Mouse (Mus musculus) kidney, adult 2 months (tissue): ENCODE measurements at regions not wholly inside any gene's neighbourhood (a gene's known extent, or its start where the extent isn't known, plus 50 kb on each side); places are given as distances from the start of the nearest gene placed in this dataset.

Source experiments
- DNase-seq: peaks from one replicate; pipeline ENCODE4 v3.0.0; 2021
- H3K27ac ChIP-seq: fragments of 200-500 bp; 2 replicates; pipeline ENCODE4 v1.5.1; 2012; ENCODE audit warnings: low read depth, low read length, control low read depth, inconsistent platforms; ENCODE audit not compliant: insufficient read depth
- H3K27me3 ChIP-seq: fragments of 200-500 bp; replicated peaks from 2 replicates; pipeline ENCODE4 v1.6.1; 2012; ENCODE audit warnings: mild to moderate bottlenecking, moderate library complexity, low read length, inconsistent platforms; ENCODE audit not compliant: control insufficient read depth, insufficient read depth
- H3K36me3 ChIP-seq: fragments of 200-500 bp; 2 replicates; pipeline ENCODE4 v1.6.1; 2012; ENCODE audit warnings: mild to moderate bottlenecking, moderate library complexity, low read length, inconsistent platforms; ENCODE audit not compliant: control insufficient read depth, insufficient read depth
- H3K4me1 ChIP-seq: fragments of 200-500 bp; 2 replicates; pipeline ENCODE4 v1.6.1; 2011; ENCODE audit warnings: low read length; ENCODE audit not compliant: control insufficient read depth, insufficient read depth
- H3K4me3 ChIP-seq: fragments of 200-500 bp; 2 replicates; pipeline ENCODE4 v1.5.1; 2011; ENCODE audit warnings: mild to moderate bottlenecking, low read depth, low read length, control low read depth; ENCODE audit not compliant: insufficient read depth
- CTCF ChIP-seq: fragments of 200-500 bp; conservative IDR thresholded peaks from 2 replicates; pipeline ENCODE4 v1.5.1; 2011; ENCODE audit warnings: low read depth, mild to moderate bottlenecking, control low read depth, low read length, moderate library complexity, mixed read lengths; ENCODE audit not compliant: insufficient read depth, insufficient read length
- POLR2A ChIP-seq: fragments of 200-500 bp; IDR thresholded peaks from one replicate; pipeline ENCODE4 v1.6.1; 2011; ENCODE audit warnings: low read depth, low read length, control low read depth
- WGBS: fragments of 180-500 bp; shearing (Covaris S2); methylation state at CpG from one replicate; pipeline ENCODE4 v1.1.7; 2018; 5-methylcytosine and 5-hydroxymethylcytosine counted together

GRCm38 (mm10) chr10:43707821-43708373 is 129.8 kb downstream of the Cd24a start:
- no peak for TF ChIP-seq POLR2A
- TF ChIP-seq CTCF, result no peak

GRCm38 (mm10) chr10:43709278-43710033 is 131.4 kb downstream of the Cd24a start:
- 95% methylated on average over 6 of the region's 6 CpGs for WGBS
- no peaks in the 10 kb centered on the region for H3K36me3 ChIP-seq
- no peak for DNase-seq
- TF ChIP-seq POLR2A (no peak), CTCF (no peak)
- peaks cover 10% of the 10 kb centered on the region; the same call in 1 of the 2 replicates for H3K4me1 ChIP-seq
- H3K27me3 ChIP-seq, result no peaks in the 10 kb centered on the region
- H3K27ac ChIP-seq, result no peak overlapping the region
- H3K4me3 ChIP-seq, result no peak overlapping the region

More at GRCm38 (mm10) chr10:43707821-43708373, 129.8 kb downstream of the Cd24a start:
- Histone ChIP-seq H3K4me3 (no peak overlapping the region), H3K4me1 (peaks cover 10% of the 10 kb centered on the region; the same call in 1 of the 2 replicates), H3K27me3 (no peaks in the 10 kb centered on the region), H3K36me3 (no peaks in the 10 kb centered on the region), H3K27ac (peak overlapping the region; percentile 85; the same call in 1 of the 2 replicates)
- WGBS, result 29% methylated on average over 15 of the region's 15 CpGs
- peak; percentile 77 for DNase-seq

GRCm38 (mm10) chr10:43710186-43710885 is 132.3 kb downstream of the Cd24a start:
- DNase-seq, result no peak
- TF ChIP-seq POLR2A (no peak), CTCF (no peak)
- peaks cover 10% of the 10 kb centered on the region; the same call in 1 of the 2 replicates for H3K4me1 ChIP-seq
- H3K27ac ChIP-seq, result no peak overlapping the region
- H3K4me3 ChIP-seq, result no peak overlapping the region
- 81% methylated on average over 8 of the region's 8 CpGs for WGBS
- H3K27me3 ChIP-seq, result no peaks in the 10 kb centered on the region
- no peaks in the 10 kb centered on the region for H3K36me3 ChIP-seq

GRCm38 (mm10) chr10:43710886-43711256 is 132.8 kb downstream of the Cd24a start:
- Histone ChIP-seq H3K27me3 (no peaks in the 10 kb centered on the region), H3K4me3 (no peak overlapping the region), H3K27ac (no peak overlapping the region), H3K4me1 (peaks cover 10% of the 10 kb centered on the region; the same call in 1 of the 2 replicates), H3K36me3 (no peaks in the 10 kb centered on the region)
- no peak for TF ChIP-seq CTCF
- no peak for DNase-seq
- WGBS, result 95% methylated on average over 2 of the region's 2 CpGs

- no peak overlapping the region for H3K4me3 ChIP-seq
- H3K27ac ChIP-seq, result no peak overlapping the region
- no peaks in the 10 kb centered on the region for H3K27me3 ChIP-seq
- no peaks in the 10 kb centered on the region for H3K36me3 ChIP-seq
- DNase-seq, result no peak
- H3K4me1 ChIP-seq, result peaks cover 5% of the 10 kb centered on the region; the same call in 1 of the 2 replicates
- no peak for TF ChIP-seq POLR2A
- no peak for TF ChIP-seq CTCF
Observed at GRCm38 (mm10) chr10:43712657-43713056, 134.6 kb downstream of the Cd24a start.

GRCm38 (mm10) chr10:43718768-43719167 is 140.7 kb downstream of the Cd24a start:
- Histone ChIP-seq H3K36me3 (no peaks in the 10 kb centered on the region), H3K4me1 (no peaks in the 10 kb centered on the region; the same call in 1 of the 2 replicates), H3K4me3 (no peak overlapping the region), H3K27me3 (no peaks in the 10 kb centered on the region), H3K27ac (no peak overlapping the region)
- TF ChIP-seq POLR2A (no peak), CTCF (no peak)
- no peak for DNase-seq
- 74% methylated on average over 13 of the region's 13 CpGs for WGBS

GRCm38 (mm10) chr10:43721356-43721755 is 143.3 kb downstream of the Cd24a start:
- no peak for TF ChIP-seq CTCF
- no peak for TF ChIP-seq POLR2A
- Histone ChIP-seq H3K4me1 (no peaks in the 10 kb centered on the region; the same call in 1 of the 2 replicates), H3K27ac (no peak overlapping the region), H3K4me3 (no peak overlapping the region), H3K27me3 (no peaks in the 10 kb centered on the region), H3K36me3 (no peaks in the 10 kb centered on the region)
- WGBS, result 77% methylated on average over 4 of the region's 4 CpGs
- no peak for DNase-seq
